Mouse (Mus musculus) heart, postnatal 0 days (tissue): ENCODE measurements around the gene Rrp36.

Source experiments
- CTCF ChIP-seq: IDR thresholded peaks from 2 replicates; pipeline ENCODE4 v1.5.1; 2016; ENCODE audit warnings: antibody characterized with exemption, control low read depth, low read depth
- EP300 ChIP-seq: IDR thresholded peaks from 2 replicates; pipeline ENCODE4 v1.6.1; 2016; ENCODE audit warnings: antibody characterized with exemption, low read depth

DNA sequence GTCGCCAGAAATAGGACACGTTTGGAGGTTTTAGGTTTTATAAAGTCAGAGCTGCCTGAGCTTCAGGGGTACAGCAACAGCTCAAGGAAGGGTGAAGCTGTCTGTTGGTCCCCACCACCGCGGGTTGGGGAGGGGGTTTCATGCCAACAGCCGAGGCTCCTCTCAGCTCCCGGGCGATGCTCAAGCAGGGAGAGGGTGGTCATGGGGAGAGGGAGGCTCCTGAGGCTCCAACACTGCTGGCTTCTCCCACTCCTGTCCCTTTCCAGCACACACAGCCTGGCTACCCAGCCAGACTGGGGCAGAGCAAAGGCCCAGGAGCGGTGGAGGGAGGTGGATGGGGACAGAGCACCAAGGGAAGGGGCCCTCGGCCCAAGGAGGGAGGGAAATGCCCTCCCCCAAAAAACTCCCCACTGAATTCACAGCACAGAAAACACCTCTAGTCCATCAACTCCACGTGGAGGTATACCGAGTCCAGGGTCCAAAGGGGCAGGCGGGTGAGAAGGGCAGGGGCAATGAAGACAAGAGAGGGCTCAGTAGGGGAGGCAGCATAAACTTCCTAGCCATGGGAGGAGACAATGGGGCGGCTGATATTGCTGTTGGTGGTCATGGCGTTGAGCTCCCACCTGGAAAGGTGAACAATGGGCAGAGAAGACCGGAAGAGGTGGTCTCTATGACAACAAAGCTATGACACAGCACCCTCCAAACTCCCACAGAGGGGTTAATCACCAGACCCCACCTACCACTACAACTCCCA lies 555 bp upstream of the Rrp36 start:
- TF ChIP-seq CTCF, result no peak
- no peak for TF ChIP-seq EP300
